Mouse (Mus musculus): Measurements from ENCODE around the gene Selenoi.

DNA sequence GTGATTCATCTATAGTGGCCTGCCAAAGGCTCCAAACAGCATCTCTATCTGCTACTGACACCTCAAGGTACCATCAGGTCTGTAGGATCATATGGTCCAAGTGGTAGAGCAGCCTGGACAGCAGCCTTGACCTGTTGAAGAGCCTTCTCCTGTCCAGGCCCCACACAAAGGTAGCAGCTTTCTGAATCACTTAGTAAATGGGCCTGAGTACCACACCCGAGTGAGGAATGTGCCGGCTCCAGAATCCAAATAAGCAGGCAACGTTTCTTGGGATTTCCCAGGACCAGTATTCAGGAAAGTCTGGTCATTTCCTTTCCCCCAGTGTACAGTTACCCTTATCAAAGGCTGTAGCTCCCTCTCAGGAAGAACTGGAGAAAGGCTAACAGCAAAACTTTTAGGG, 46.6 kb downstream of the Selenoi start:
- TF ChIP-seq POLR2A (IDR thresholded peaks at IDR 0.05; ENCODE audit: extremely low read depth, insufficient read depth, low read length) (no peak), CTCF (IDR thresholded peaks at IDR 0.05; ENCODE audit: extremely low read depth, insufficient read depth, low read length) (no peak)

Data from cortical plate, adult 2 months (tissue).